Mouse (Mus musculus): Measurements from ENCODE around the gene Mrpl4.

The Mrpl4 gene

DNA sequence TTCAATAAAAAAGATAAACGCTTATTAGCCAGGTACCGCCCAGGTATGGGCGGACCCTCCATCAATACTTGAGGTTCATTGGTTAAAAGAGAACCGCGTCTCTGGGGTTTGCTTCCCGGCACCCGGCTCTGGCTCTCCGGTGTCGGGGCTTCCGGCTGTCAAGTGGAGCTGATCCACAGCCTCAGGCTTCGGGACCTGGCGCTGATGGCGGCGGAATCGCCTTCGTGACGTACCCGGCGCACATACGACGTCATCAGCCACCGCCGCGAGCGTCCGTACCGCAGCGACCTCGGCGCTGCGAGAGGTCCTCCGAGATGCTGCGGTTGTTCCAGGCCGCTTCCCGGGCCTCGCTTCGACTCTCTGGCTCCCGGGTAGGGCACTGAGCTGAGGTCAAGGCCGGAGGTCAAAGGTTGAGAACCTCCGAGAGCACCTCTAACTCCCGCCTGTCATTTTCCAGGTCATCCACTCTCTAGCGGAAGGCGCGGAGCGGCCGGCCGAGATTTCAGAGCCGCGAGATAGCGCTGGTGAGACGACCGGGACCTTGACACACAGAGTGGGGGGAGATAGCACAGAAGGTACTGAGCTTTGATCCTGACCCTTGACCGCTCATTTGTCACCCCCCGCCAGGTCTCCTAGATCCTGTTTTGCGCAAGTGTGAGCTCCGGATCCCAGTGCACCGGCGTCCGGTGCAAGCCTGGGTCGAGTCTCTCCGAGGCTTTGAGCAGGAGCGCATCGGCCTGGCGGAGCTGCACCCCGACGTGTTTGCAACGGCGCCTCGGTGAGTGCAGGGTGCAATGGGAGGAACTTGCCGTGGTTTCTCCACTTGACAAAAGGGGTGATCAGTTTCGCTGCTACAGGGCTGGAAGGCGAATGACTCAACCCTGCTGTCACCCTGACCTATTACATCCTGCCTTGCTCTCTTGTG, at the start of gene Mrpl4:
Mrpl4 (plus strand) TSS at position 112 of the 925 bp plus-strand sequence.
- DNase-seq, result peak; percentile 56 to 61

GRCm38 (mm10) chr9:20956989-20957388, 45.5 kb upstream of the Mrpl4 start:
- DNase-seq, result no peak

DNA sequence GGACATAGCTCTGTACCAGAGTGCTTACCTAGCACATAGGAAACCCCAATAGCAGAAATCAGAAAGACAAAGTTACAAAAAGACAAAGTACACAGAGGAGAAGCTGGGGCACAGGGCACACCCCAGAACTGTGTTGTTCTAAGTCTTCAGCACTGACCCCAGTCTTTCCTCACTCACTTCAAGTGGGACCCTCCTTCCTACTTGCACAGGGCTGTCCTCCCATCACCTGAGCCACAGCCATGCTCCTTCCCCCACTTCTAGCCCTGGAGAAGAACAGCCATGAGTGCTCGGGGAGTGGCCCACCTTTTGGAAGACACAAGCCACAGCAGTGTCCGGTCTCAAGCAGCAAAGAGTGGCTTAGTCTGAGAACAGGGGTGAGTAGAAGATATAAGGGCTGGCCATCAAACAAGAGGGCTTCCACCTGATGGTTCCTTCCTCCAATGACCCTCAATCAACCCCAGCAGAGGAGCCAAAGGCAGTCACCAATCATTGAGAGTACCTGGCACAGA, 43.1 kb upstream of the Mrpl4 start, which contains the start of gene Dnmt1:
Dnmt1 (minus strand) TSS at position 459 of the 509 bp plus-strand sequence.
- no peak for DNase-seq

- DNase-seq, result no peak
These were observed 41.0 kb upstream of the Mrpl4 start for GRCm38 (mm10) chr9:20961557-20961956.

DNA sequence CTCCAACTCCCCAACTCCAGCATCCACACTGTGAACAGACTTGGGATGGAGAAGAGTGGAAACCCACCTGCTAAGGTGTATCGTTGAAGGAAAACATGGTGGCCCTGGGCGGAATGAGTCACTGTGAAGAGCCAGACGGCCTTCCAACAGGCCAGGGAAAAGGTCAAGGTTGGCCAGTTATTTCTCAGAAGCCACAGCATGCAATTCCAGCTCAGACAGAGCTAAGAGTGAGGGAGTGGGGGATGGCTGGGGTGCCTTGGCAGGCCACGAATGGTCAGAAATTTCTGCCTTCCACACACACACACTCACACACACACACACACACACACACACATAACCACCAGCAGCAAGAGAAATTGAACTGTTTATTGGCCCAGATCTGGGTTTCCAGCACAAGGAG, 36.9 kb upstream of the Mrpl4 start:
- no peak for DNase-seq

GRCm38 (mm10) chr9:20966008-20966407, 36.5 kb upstream of the Mrpl4 start:
- no peak for DNase-seq

GRCm38 (mm10) chr9:20966747-20967146, 35.8 kb upstream of the Mrpl4 start:
- no peak for DNase-seq

- DNase-seq, result no peak
These were observed 30.8 kb upstream of the Mrpl4 start for GRCm38 (mm10) chr9:20971751-20972140.

DNA sequence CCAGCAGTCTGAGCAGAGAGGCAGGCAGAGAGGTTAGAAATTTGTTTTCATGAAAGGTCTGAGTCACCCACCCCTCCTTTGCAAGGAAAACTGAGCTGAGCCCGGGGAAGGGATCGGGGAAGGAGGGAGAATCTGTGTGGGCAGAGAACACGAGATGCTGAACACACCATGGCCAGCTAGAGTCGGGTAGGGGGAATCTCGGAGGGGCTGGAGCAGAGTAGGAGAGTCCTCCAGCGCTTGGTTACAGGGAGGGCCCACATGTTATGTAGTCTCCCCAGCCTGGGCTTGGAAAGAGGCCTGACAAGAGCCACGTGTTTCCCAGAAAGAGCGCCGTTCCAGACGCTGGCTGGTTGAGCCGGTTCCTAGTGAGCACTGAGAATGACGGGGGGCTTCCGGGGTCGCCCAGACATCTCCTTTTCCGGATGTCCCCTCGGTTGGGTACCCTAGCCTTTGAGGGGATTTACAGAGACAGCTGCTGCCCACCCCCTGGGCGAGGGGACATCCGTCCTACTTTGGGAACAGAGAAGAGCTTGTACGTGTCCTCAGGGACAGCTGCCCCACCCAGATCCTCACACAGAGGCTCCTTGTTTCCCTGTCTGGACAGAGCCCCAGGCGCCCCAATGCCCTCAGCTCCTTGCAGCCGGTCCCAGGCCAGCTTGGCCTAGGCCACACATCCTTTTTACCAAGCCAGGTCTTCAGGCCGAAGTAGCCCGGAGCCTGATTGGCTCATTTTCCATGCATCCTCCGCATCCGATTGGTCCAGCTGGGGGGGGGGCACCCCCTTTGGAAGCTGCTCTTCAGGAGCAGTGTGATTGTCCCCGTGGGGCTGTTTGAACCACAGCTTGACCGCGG, 30.2 kb upstream of the Mrpl4 start:
- no peak for DNase-seq

- DNase-seq, result no peak
These were observed 29.4 kb upstream of the Mrpl4 start for GRCm38 (mm10) chr9:20973001-20973681.

DNA sequence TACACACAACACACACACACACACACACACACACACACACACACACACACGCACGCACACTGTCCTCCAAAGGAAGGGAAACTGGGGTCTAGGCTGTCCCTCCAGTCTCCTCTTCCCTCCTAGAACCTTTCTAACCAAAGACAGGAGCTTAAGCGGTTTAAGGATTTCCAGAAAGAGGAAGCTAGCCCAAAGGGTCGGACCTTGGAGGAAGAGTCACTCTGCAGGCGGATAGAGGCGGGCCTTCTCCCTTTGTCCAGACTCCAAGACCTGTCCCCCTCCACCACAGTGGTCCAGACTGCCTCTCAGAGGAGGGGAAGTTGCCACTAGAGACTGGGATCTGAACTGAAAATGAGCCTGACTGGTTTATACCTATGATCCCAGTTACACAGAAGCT, 28.9 kb upstream of the Mrpl4 start:
- no peak for DNase-seq

GRCm38 (mm10) chr9:20975431-20976215, 26.9 kb upstream of the Mrpl4 start:
- DNase-seq, result no peak

GRCm38 (mm10) chr9:20976216-20976960, 26.1 kb upstream of the Mrpl4 start, which contains the start of gene S1pr2:
Gene S1pr2 (minus strand): TSS chr9:20976781.
- peak; percentile 54 to 67 for DNase-seq

DNA sequence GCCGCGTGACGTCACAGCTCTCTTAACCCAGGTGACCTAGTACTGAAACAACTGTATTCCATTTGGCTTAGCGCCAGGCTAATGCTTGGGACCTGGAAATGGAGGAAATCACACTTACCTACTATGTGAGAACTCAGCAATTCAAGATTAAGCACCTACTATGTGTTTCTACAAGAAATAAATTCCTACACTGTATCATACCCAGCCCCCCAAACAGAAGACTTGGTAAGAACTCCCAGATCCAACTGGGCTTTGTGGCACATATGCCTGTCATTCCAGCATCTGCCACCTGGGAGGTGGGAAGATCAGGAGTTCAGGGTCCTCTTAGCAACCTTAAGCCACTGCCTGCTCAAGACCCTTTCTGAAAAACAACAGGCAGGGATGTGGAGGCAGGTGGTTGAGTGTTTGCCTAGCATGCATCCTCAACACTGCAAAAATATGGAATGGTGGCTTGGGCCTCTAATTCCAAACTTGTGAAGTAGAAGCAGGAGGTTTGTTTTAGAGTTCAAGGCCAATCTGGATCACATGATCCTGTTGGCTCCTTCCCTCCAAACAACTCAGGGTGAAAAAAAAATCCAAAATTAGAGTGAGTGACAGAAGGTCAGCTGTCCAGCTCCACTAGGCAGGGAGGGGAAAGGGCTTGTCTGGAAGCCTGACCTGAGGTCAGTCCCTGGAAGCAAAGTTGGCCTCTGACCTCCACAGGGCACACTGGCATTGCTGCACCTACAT, 25.4 kb upstream of the Mrpl4 start:
- no peak for DNase-seq

- DNase-seq, result no peak
These were observed 24.0 kb upstream of the Mrpl4 start for GRCm38 (mm10) chr9:20978409-20979095.

GRCm38 (mm10) chr9:20979181-20979580, 23.4 kb upstream of the Mrpl4 start:
- DNase-seq, result no peak

DNA sequence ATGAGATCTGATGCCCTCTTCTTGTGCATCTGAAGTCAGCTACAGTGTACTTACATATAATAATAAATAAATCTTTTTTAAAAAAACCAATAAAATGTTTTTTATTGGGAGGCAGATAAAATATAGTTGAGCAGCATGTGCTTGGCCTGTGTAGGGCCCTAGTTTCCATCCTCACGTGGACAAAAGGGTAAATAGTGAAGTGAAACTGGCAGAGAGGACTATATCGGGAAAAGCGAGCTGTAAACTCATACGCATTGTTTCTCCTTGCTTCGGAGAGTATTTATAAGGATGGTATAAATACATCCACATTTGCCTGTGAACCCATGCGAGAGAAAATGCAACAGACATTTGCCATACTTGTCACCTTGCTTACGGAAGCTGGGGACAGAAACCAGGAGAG, 22.8 kb upstream of the Mrpl4 start:
- no peak for DNase-seq

DNA sequence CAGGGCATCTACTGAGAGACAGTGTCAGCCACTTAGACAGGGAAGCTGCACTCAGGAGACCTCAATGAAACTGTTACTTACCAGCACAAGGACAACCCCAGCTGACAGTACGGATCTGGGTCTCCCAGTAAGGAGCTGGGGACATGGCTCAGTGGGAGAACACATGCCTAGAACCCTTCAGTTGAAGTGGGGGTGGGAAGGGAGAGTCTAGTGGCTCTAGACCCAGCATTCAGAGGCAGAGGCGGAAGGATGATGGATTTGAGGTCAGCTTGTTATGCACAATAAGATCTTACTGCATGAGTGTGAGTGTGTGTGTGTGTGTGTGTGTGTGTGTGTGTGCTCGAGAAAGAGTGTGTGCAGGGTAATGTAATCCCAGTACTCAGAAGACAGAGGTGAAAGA, 20.4 kb upstream of the Mrpl4 start:
- DNase-seq, result no peak

- no peak for DNase-seq
These were observed 19.4 kb upstream of the Mrpl4 start for GRCm38 (mm10) chr9:20983169-20983568.

Data from thymus, adult 18-20 months (tissue).